Mouse (Mus musculus) cerebellum, adult 2 months (tissue): ENCODE measurements around the gene Rwdd4a. TPM values are rescaled to one million over a fixed set of nuclear protein-coding genes. Genes with fewer than 3 reads are reported as not detected.

Source experiments
- DNase-seq, 2 experiments: peaks; one replicate each; pipeline ENCODE4 v3.0.0; 2021
- H3K27ac ChIP-seq: fragments of 200-500 bp; 2 replicates; pipeline ENCODE4 v1.5.1; 2012; ENCODE audit warnings: low read length, control low read depth, inconsistent platforms; ENCODE audit not compliant: insufficient read depth
- H3K27me3 ChIP-seq: fragments of 200-500 bp; 2 replicates; pipeline ENCODE4 v1.6.1; 2012; ENCODE audit warnings: inconsistent platforms, mild to moderate bottlenecking, low read length, moderate library complexity; ENCODE audit not compliant: control insufficient read depth, insufficient read depth
- H3K4me1 ChIP-seq: fragments of 200-500 bp; 2 replicates; pipeline ENCODE4 v1.6.1; 2011; ENCODE audit warnings: low read length; ENCODE audit not compliant: control insufficient read depth, insufficient read depth
- H3K4me3 ChIP-seq: fragments of 200-500 bp; replicated peaks from 2 replicates; pipeline ENCODE3; 2011; ENCODE audit warnings: mild to moderate bottlenecking, low read depth, low read length, control low read depth; ENCODE audit not compliant: insufficient read depth
- CTCF ChIP-seq: fragments of 200-500 bp; IDR thresholded peaks from 2 replicates; pipeline ENCODE4 v1.5.1; 2011; ENCODE audit warnings: low read depth, mild to moderate bottlenecking, control low read depth, low read length, moderate library complexity, borderline replicate concordance; ENCODE audit not compliant: insufficient read depth
- POLR2A ChIP-seq: fragments of 200-500 bp; IDR thresholded peaks from 2 replicates; pipeline ENCODE4 v1.6.1; 2011; ENCODE audit warnings: low read length, control low read depth, borderline replicate concordance; ENCODE audit not compliant: insufficient read depth
- WGBS: fragments of 180-500 bp; shearing (Covaris S2); methylation state at CpG from one replicate; pipeline ENCODE4 v1.1.7; 2018; 5-methylcytosine and 5-hydroxymethylcytosine counted together
- polyA plus RNA-seq: library from polyadenylated mRNA; depleted of rRNA; stranded (reverse); fragments of >200 nt; gene quantifications from 2 replicates; pipeline ENCODE4 v1.2.3, GENCODE M21; 2012; rRNA removed

Rwdd4a gene
- polyA plus RNA-seq: 23.4 and 23.7 TPM in 2 replicates

- H3K27me3 ChIP-seq: no peaks in the 10 kb centered on the region
- WGBS: under 1% methylated on average over 65 of the region's 65 CpGs
- peak within 1 kb of the TSS; percentile 87 for H3K4me3 ChIP-seq
- TF ChIP-seq CTCF (no peak), POLR2A (peak; percentile 81; the same call in 1 of the 2 replicates)
- H3K4me1 ChIP-seq: no peaks in the 10 kb centered on the region
- peak; percentile 96 to 98 for DNase-seq
- H3K27ac ChIP-seq: peak within 1 kb of the TSS; percentile 46; the same call in 1 of the 2 replicates
These were observed at the start of gene Rwdd4a, which contains the start of gene Trappc11 for GRCm38 (mm10) chr8:47533344-47534125. Rwdd4a (plus strand) TSS chr8:47533664. Trappc11 (minus strand) TSS chr8:47533470.

DNA sequence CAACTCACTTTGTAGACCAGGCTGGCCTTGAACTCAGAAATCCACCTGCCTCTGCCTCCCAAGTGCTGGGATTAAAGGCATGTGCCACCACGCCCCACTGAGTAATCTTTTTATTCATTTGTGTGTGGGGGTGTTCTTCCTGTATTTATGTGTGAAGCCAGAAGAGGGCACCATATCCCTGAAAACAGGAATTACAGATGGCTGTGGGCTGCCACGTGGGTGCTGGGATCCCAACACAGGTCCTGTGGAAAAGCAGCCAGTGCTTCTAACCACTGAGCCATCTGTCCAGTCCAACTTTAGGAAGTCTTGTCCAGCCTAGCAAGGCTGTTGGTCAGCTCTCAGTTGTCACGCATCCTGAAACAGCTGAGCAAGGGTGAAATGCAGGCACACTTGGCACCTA lies 46.2 kb upstream of the Rwdd4a start:
- Histone ChIP-seq H3K4me1 (no peaks in the 10 kb centered on the region), H3K27ac (no peak overlapping the region), H3K27me3 (no peaks in the 10 kb centered on the region), H3K4me3 (no peak overlapping the region)
- TF ChIP-seq CTCF (no peak), POLR2A (no peak)
- WGBS: 91% methylated on average over 3 of the region's 3 CpGs
- no peak for DNase-seq

DNA sequence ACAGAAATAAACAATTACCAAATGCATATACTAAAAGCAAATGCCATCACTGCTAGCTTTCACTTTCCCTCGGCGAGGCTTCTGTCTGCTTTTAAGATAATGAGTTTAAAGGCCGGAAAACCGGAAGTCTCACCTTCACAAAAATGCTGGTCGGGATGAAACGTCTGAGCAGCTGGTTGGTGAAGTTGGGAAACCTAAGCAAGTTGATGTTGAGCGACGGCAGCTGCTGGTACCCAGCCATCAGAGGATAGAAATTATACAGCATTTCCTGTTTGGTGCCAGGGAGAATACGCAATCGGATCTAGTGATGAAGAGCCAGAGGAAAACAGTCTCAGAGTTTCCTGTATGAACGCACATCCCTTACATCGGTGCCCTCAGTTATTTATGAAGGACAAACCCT lies 40.4 kb upstream of the Rwdd4a start:
- Histone ChIP-seq H3K4me3 (no peak overlapping the region), H3K27me3 (no peaks in the 10 kb centered on the region), H3K27ac (no peak overlapping the region), H3K4me1 (no peaks in the 10 kb centered on the region)
- DNase-seq: no peak
- TF ChIP-seq CTCF (no peak), POLR2A (no peak)
- 92% methylated on average over 12 of the region's 12 CpGs for WGBS

- Histone ChIP-seq H3K27me3 (no peaks in the 10 kb centered on the region), H3K27ac (no peak overlapping the region), H3K4me1 (no peaks in the 10 kb centered on the region), H3K4me3 (no peak overlapping the region)
- 87% methylated on average over 12 of the region's 12 CpGs for WGBS
- TF ChIP-seq POLR2A (no peak), CTCF (no peak)
- no peak for DNase-seq
These were observed 38.8 kb upstream of the Rwdd4a start for GRCm38 (mm10) chr8:47494602-47495153.

DNA sequence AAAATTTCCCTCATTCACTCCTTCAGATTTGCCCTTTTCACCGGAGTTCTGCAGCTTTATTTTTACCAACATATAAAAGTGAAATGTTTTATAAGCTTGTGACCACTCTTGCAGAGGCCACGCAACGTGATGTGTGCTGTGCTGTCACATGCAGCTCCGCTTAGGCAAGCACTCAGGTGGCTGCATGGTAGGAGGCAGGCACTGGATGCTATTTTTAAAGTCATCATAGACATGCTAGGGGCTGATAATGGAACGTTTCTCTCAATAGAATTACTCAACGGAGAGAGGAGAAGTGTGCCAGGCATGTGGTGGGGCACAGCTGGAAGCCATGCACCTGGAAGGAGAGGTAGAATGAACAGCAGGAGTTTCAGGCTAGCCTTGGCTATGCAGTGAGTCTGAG lies 38.0 kb upstream of the Rwdd4a start:
- no peak overlapping the region for H3K4me3 ChIP-seq
- 68% methylated on average over 6 of the region's 6 CpGs for WGBS
- no peak for DNase-seq
- no peak overlapping the region for H3K27ac ChIP-seq
- no peaks in the 10 kb centered on the region for H3K27me3 ChIP-seq
- H3K4me1 ChIP-seq: no peaks in the 10 kb centered on the region
- no peak for TF ChIP-seq CTCF
- no peak for TF ChIP-seq POLR2A

- no peaks in the 10 kb centered on the region for H3K27me3 ChIP-seq
- no peak for DNase-seq
- no peak overlapping the region for H3K4me3 ChIP-seq
- no peak for TF ChIP-seq POLR2A
- no peak for TF ChIP-seq CTCF
- H3K27ac ChIP-seq: no peak overlapping the region
- WGBS: 84% methylated on average over 2 of the region's 2 CpGs
- no peaks in the 10 kb centered on the region for H3K4me1 ChIP-seq
These were observed 31.5 kb upstream of the Rwdd4a start for GRCm38 (mm10) chr8:47501994-47502393.

DNA sequence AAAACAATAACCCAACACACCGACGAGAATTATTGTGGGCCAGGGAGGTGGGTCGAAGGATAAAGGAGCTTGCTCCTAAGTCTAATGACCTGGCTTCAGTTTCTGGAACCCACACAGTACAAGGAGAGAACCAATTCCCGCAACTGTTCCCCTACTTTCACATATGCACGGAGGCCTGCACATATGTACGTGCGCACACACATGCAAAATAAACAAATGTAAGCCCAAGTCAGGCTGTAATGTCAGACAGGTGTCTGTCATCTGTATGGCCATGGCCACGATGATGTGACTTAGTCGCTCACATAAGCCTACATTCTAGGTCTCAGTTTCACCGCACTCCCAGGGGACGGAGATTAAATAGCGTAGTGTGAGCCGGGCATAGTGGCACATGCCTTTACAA lies 30.9 kb upstream of the Rwdd4a start:
- WGBS: 96% methylated on average over 13 of the region's 13 CpGs
- no peak for DNase-seq
- TF ChIP-seq CTCF: no peak
- no peak for TF ChIP-seq POLR2A
- Histone ChIP-seq H3K27me3 (no peaks in the 10 kb centered on the region), H3K27ac (no peak overlapping the region), H3K4me3 (no peak overlapping the region), H3K4me1 (no peaks in the 10 kb centered on the region)

DNA sequence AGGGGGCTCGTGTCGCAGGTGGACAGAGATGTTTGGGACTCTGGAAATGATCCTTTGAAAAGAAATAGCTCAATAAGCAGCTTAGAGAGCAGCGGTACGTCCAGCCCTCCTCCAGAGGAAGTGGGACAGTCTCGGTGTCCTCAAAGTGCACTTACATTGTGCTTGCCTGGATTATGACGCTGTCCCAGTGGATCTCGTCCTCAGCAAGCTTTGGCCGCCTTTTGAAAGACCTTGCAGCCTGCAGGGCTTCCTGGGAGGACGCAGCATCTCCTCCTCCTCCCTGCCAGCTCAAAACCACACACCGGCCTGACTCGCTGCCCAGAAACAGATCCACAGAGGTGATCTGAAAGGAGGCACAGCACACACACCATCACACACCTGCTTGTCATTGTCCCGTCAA lies 28.0 kb upstream of the Rwdd4a start:
- H3K4me1 ChIP-seq: no peaks in the 10 kb centered on the region
- no peak for DNase-seq
- no peak overlapping the region for H3K4me3 ChIP-seq
- TF ChIP-seq POLR2A (no peak), CTCF (no peak)
- H3K27ac ChIP-seq: no peak overlapping the region
- WGBS: 88% methylated on average over 12 of the region's 12 CpGs
- H3K27me3 ChIP-seq: no peaks in the 10 kb centered on the region
